Mouse (Mus musculus) heart, embryonic 11.5 days (tissue): ENCODE data around the gene Efcab6. TPM values are rescaled to one million over a fixed set of nuclear protein-coding genes. Genes with fewer than 3 reads are reported as not detected.

ENCODE experiments used
- ATAC-seq: fragments of 200-750 bp; cut with Nextera tagmentation; replicated peaks from 2 replicates; pipeline ENCODE4 v1.8.0; 2017; ENCODE audit warnings: moderate library complexity; ENCODE audit not compliant: insufficient number of reproducible peaks, low FRiP score, low TSS enrichment
- H3K27ac ChIP-seq: fragments of 300-500 bp; sonication (generic); 2 replicates; pipeline ENCODE4 v1.5.1; 2014; ENCODE audit warnings: mild to moderate bottlenecking, low read depth, low read length
- H3K27me3 ChIP-seq: fragments of 300-500 bp; sonication (generic); 2 replicates; pipeline ENCODE4 v1.6.1; 2014; ENCODE audit warnings: mild to moderate bottlenecking, low read length, mixed read lengths; ENCODE audit not compliant: control insufficient read depth, insufficient read depth
- H3K36me3 ChIP-seq: fragments of 300-500 bp; sonication (generic); 2 replicates; pipeline ENCODE4 v1.6.1; 2014; ENCODE audit warnings: mild to moderate bottlenecking, low read length, moderate library complexity, mixed read lengths; ENCODE audit not compliant: control insufficient read depth, insufficient read depth
- H3K4me1 ChIP-seq: fragments of 300-500 bp; sonication (generic); 2 replicates; pipeline ENCODE4 v1.6.1; 2014; ENCODE audit warnings: low read length; ENCODE audit not compliant: control insufficient read depth, insufficient read depth
- H3K4me2 ChIP-seq: fragments of 300-500 bp; sonication (generic); 2 replicates; pipeline ENCODE4 v1.6.1; 2014; ENCODE audit warnings: mild to moderate bottlenecking, moderate library complexity
- H3K4me3 ChIP-seq: fragments of 300-500 bp; sonication (generic); 2 replicates; pipeline ENCODE4 v1.5.1; 2014; ENCODE audit warnings: low read depth, low read length
- H3K9ac ChIP-seq: fragments of 300-500 bp; sonication (generic); 2 replicates; pipeline ENCODE4 v1.6.1; 2014; ENCODE audit warnings: mild to moderate bottlenecking, low read depth, low read length, moderate library complexity
- H3K9me3 ChIP-seq: fragments of 300-500 bp; sonication (generic); replicated peaks from 2 replicates; pipeline ENCODE4 v1.6.1; 2016; ENCODE audit warnings: low read length; ENCODE audit not compliant: control insufficient read depth
- WGBS: fragments of 180-500 bp; shearing (Covaris S2); extraction: QIAGEN DNeasy Blood & Tissue Kit; methylation state at CpG from one replicate; pipeline ENCODE4 v1.1.7; 2014; ENCODE audit not compliant: insufficient replicate concordance; 5-methylcytosine and 5-hydroxymethylcytosine counted together
- polyA plus RNA-seq: library from polyadenylated mRNA; unstranded; fragments of >200 nt; fragmentation: Nextera tagmentation; extraction: Ambion mirVana; gene quantifications from 2 replicates; pipeline ENCODE4 v1.2.1, GENCODE M21; 2014

The Efcab6 gene
- polyA plus RNA-seq, 1 experiment from 2014 or later, result not detected

- no peak for ATAC-seq
- H3K4me2 ChIP-seq, result no peak overlapping the region
- 65% methylated on average over 9 of the region's 9 CpGs for WGBS
- H3K27ac ChIP-seq, result no peak overlapping the region
- H3K9me3 ChIP-seq, result no peaks in the 10 kb centered on the region
- no peaks in the 10 kb centered on the region for H3K36me3 ChIP-seq
- no peaks in the 10 kb centered on the region for H3K4me1 ChIP-seq
- H3K9ac ChIP-seq, result no peak overlapping the region
- no peaks in the 10 kb centered on the region for H3K27me3 ChIP-seq
- no peak overlapping the region for H3K4me3 ChIP-seq
These were observed 12.8 kb downstream of the Efcab6 start for GRCm38 (mm10) chr15:84052390-84052789.

- H3K27ac ChIP-seq, result no peak overlapping the region
- no peak overlapping the region for H3K9ac ChIP-seq
- H3K36me3 ChIP-seq, result no peaks in the 10 kb centered on the region
- no peaks in the 10 kb centered on the region for H3K27me3 ChIP-seq
- H3K4me2 ChIP-seq, result no peak overlapping the region
- H3K4me3 ChIP-seq, result no peak overlapping the region
- WGBS, result 66% methylated on average over 7 of the region's 7 CpGs
- no peak for ATAC-seq
- no peaks in the 10 kb centered on the region for H3K9me3 ChIP-seq
- H3K4me1 ChIP-seq, result no peaks in the 10 kb centered on the region
These were observed 15.6 kb downstream of the Efcab6 start for GRCm38 (mm10) chr15:84049570-84049969.

- 77% methylated on average over 6 of the region's 6 CpGs for WGBS
- H3K4me1 ChIP-seq, result no peaks in the 10 kb centered on the region
- no peaks in the 10 kb centered on the region for H3K36me3 ChIP-seq
- no peak for ATAC-seq
- no peak overlapping the region for H3K4me2 ChIP-seq
- no peak overlapping the region for H3K4me3 ChIP-seq
- no peaks in the 10 kb centered on the region for H3K27me3 ChIP-seq
- no peak overlapping the region for H3K9ac ChIP-seq
- H3K9me3 ChIP-seq, result no peaks in the 10 kb centered on the region
- H3K27ac ChIP-seq, result no peak overlapping the region
These were observed 19.6 kb downstream of the Efcab6 start for GRCm38 (mm10) chr15:84045562-84045961.

GRCm38 (mm10) chr15:84037067-84037466 lies 28.1 kb downstream of the Efcab6 start:
- Histone ChIP-seq H3K4me1 (no peaks in the 10 kb centered on the region), H3K27ac (no peak overlapping the region), H3K4me3 (no peak overlapping the region), H3K9me3 (no peaks in the 10 kb centered on the region), H3K9ac (no peak overlapping the region), H3K36me3 (no peaks in the 10 kb centered on the region), H3K4me2 (no peak overlapping the region), H3K27me3 (no peaks in the 10 kb centered on the region)
- no peak for ATAC-seq
- 83% methylated on average over 5 of the region's 5 CpGs for WGBS

GRCm38 (mm10) chr15:84025651-84026050 lies 39.5 kb downstream of the Efcab6 start:
- H3K9me3 ChIP-seq, result no peaks in the 10 kb centered on the region
- WGBS, result 77% methylated on average over 8 of the region's 8 CpGs
- no peak overlapping the region for H3K27ac ChIP-seq
- ATAC-seq, result no peak
- no peaks in the 10 kb centered on the region for H3K4me1 ChIP-seq
- H3K9ac ChIP-seq, result no peak overlapping the region
- no peak overlapping the region for H3K4me2 ChIP-seq
- H3K36me3 ChIP-seq, result no peaks in the 10 kb centered on the region
- H3K4me3 ChIP-seq, result no peak overlapping the region
- H3K27me3 ChIP-seq, result peaks cover 4% of the 10 kb centered on the region; the same call in 1 of the 2 replicates

- Histone ChIP-seq H3K27me3 (peaks cover 4% of the 10 kb centered on the region; the same call in 1 of the 2 replicates), H3K4me1 (no peaks in the 10 kb centered on the region), H3K4me2 (no peak overlapping the region), H3K9me3 (no peaks in the 10 kb centered on the region), H3K9ac (no peak overlapping the region), H3K27ac (no peak overlapping the region), H3K36me3 (no peaks in the 10 kb centered on the region), H3K4me3 (no peak overlapping the region)
- ATAC-seq, result no peak
- WGBS, result 83% methylated on average over 6 of the region's 6 CpGs
These were observed 40.3 kb downstream of the Efcab6 start for GRCm38 (mm10) chr15:84024851-84025250.

GRCm38 (mm10) chr15:84009366-84010083 lies 55.7 kb downstream of the Efcab6 start:
- ATAC-seq, result no peak
- Histone ChIP-seq H3K4me3 (no peak overlapping the region), H3K4me2 (no peak overlapping the region), H3K9ac (no peak overlapping the region), H3K4me1 (no peaks in the 10 kb centered on the region), H3K27me3 (no peaks in the 10 kb centered on the region), H3K9me3 (no peaks in the 10 kb centered on the region), H3K36me3 (no peaks in the 10 kb centered on the region), H3K27ac (no peak overlapping the region)
- WGBS, result 54% methylated on average over 17 of the region's 17 CpGs

GRCm38 (mm10) chr15:84004306-84004705 lies 60.9 kb downstream of the Efcab6 start:
- Histone ChIP-seq H3K4me1 (no peaks in the 10 kb centered on the region), H3K4me2 (no peak overlapping the region), H3K4me3 (no peak overlapping the region), H3K9me3 (no peaks in the 10 kb centered on the region), H3K36me3 (no peaks in the 10 kb centered on the region), H3K27ac (no peak overlapping the region), H3K27me3 (peaks cover 2% of the 10 kb centered on the region), H3K9ac (no peak overlapping the region)
- WGBS, result 84% methylated on average over 14 of the region's 14 CpGs
- ATAC-seq, result no peak

- ATAC-seq, result no peak
- Histone ChIP-seq H3K27me3 (peaks cover 19% of the 10 kb centered on the region), H3K27ac (no peak overlapping the region), H3K9me3 (no peaks in the 10 kb centered on the region), H3K36me3 (no peaks in the 10 kb centered on the region), H3K4me2 (no peak overlapping the region), H3K4me3 (no peak overlapping the region), H3K9ac (no peak overlapping the region), H3K4me1 (no peaks in the 10 kb centered on the region)
- 66% methylated on average over 3 of the region's 3 CpGs for WGBS
These were observed 66.1 kb downstream of the Efcab6 start for GRCm38 (mm10) chr15:83999071-83999470.
